Mouse (Mus musculus) testis, adult 2 months (tissue): ENCODE measurements around the gene Tcap.

ENCODE experiments used
- CTCF ChIP-seq: fragments of 200-500 bp; IDR thresholded peaks from 2 replicates; pipeline ENCODE4 v1.5.1; 2012; ENCODE audit warnings: low read depth, mild to moderate bottlenecking, inconsistent platforms, low read length, moderate library complexity; ENCODE audit not compliant: control insufficient read depth, insufficient read depth, insufficient replicate concordance
- POLR2A ChIP-seq: fragments of 200-500 bp; IDR thresholded peaks from 2 replicates; pipeline ENCODE4 v1.6.1; 2012; ENCODE audit warnings: low read depth, mild to moderate bottlenecking, inconsistent platforms, low read length, moderate library complexity; ENCODE audit not compliant: control insufficient read depth

DNA sequence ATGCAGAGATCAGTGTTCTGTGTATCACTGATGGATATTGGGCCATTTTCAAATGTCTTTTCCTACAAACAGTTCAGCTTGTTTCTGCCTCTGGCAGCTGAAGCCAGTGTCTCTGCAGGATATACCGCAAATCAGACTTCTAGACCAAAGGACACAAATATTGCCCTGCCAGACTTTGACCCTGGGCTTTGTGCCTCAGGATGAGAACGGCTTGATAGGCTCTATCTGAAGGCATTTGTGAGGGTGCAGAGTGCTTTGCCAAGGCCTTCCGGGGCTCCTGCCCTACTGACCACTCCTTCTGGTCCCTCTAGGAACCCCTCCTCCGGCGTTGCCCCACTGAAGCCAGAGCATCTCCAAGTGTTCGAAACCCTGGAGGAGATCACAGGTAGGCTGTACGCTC is 43.0 kb downstream of the Tcap start:
- no peak for TF ChIP-seq CTCF
- TF ChIP-seq POLR2A: no peak
